In genomic region chr17:46160090-46160662, GRCm38 (mm10) we compare ENCODE assay signal across 7 mouse cellular contexts. TPM values are rescaled to one million over a fixed set of nuclear protein-coding genes. Genes with fewer than 3 reads are reported as not detected.
DNase-seq lines count a peak whose midpoint lies in the region; ATAC-seq lines count a peak whose summit lies in the region.

No protein-coding gene starts in this region.

- peak overlapping the region; percentile 35 for H3K9ac ChIP-seq in embryonic facial prominence, embryonic 11.5 days (replicated peaks; ENCODE audit: low read length)
- peak overlapping the region; percentile 54 for H3K9ac ChIP-seq in midbrain, embryonic 13.5 days (replicated peaks)

- H3K36me3 ChIP-seq in embryonic facial prominence, embryonic 11.5 days (replicated peaks; ENCODE audit: control insufficient read depth, insufficient read depth, low read depth, low read length), result no peaks in the 10 kb centered on the region; the same call in none of the 2 replicates
- peaks cover 29% of the 10 kb centered on the region for H3K36me3 ChIP-seq in limb, embryonic 10.5 days
- peaks cover 16% of the 10 kb centered on the region for H3K36me3 ChIP-seq in midbrain, embryonic 13.5 days

- peak; percentile 76 for ATAC-seq in embryonic facial prominence, embryonic 11.5 days (replicated peaks; ENCODE audit: insufficient number of reproducible peaks, low FRiP score, low TSS enrichment, low read depth)
- peak; percentile 63 for ATAC-seq in granulocyte monocyte progenitor cell, adult 5-6 weeks (replicated peaks; ENCODE audit: poor library complexity, severe bottlenecking)
- peak; percentile 68 for ATAC-seq in midbrain, embryonic 13.5 days

- H3K27ac ChIP-seq in embryonic facial prominence, embryonic 11.5 days (replicated peaks; ENCODE audit: low read depth, low read length), result peak overlapping the region; percentile 73
- peak overlapping the region; percentile 92 for H3K27ac ChIP-seq in limb, embryonic 10.5 days
- H3K27ac ChIP-seq in midbrain, embryonic 13.5 days, result peak overlapping the region; percentile 63

- H3K27me3 ChIP-seq in embryonic facial prominence, embryonic 11.5 days (ENCODE audit: control insufficient read depth, insufficient read depth, low read length), result no peaks in the 10 kb centered on the region
- no peaks in the 10 kb centered on the region for H3K27me3 ChIP-seq in limb, embryonic 10.5 days (ENCODE audit: low read depth, poor library complexity, severe bottlenecking)
- no peaks in the 10 kb centered on the region for H3K27me3 ChIP-seq in midbrain, embryonic 13.5 days

- no peaks in the 10 kb centered on the region for H3K4me1 ChIP-seq in embryonic facial prominence, embryonic 11.5 days (ENCODE audit: control insufficient read depth, insufficient read depth, low read length)
- H3K4me1 ChIP-seq in limb, embryonic 10.5 days, result peaks cover 19% of the 10 kb centered on the region
- H3K4me1 ChIP-seq in midbrain, embryonic 13.5 days (replicated peaks), result peaks cover 29% of the 10 kb centered on the region

- peak overlapping the region; percentile 71 for H3K4me3 ChIP-seq in embryonic facial prominence, embryonic 11.5 days (ENCODE audit: low read depth, low read length)
- peak overlapping the region; percentile 90 for H3K4me3 ChIP-seq in limb, embryonic 10.5 days
- H3K4me3 ChIP-seq in midbrain, embryonic 13.5 days (replicated peaks), result peak overlapping the region; percentile 76

- WGBS in embryonic facial prominence, embryonic 11.5 days, result under 1% methylated on average over 16 of the region's 16 CpGs
- under 1% methylated on average over 16 of the region's 16 CpGs for whole genome bisulfite sequencing in limb, embryonic 10.5 days
- WGBS in midbrain, embryonic 13.5 days, result 1% methylated on average over 16 of the region's 16 CpGs

- DNase-seq in adrenal gland, postnatal 10 days, result peak; percentile 96
- peak; percentile 94 for DNase-seq in embryonic facial prominence, embryonic 11.5 days (ENCODE audit: low spot score)
- peak; percentile 95 for DNase-seq in kidney, adult 11 months
- DNase-seq in limb, embryonic 10.5 days (ENCODE audit: low spot score), result peak; percentile 88
- DNase-seq in spleen, adult 18-20 months, result peak; percentile 85 to 92

- no peaks in the 10 kb centered on the region for H3K9me3 ChIP-seq in embryonic facial prominence, embryonic 11.5 days (replicated peaks; ENCODE audit: control insufficient read depth, low read length)
- H3K9me3 ChIP-seq in limb, embryonic 10.5 days (replicated peaks), result no peaks in the 10 kb centered on the region
- H3K9me3 ChIP-seq in midbrain, embryonic 13.5 days, result no peaks in the 10 kb centered on the region

- H3K4me2 ChIP-seq in embryonic facial prominence, embryonic 11.5 days (ENCODE audit: low read depth, low read length), result peak overlapping the region; percentile 81
- peak overlapping the region; percentile 66 for H3K4me2 ChIP-seq in midbrain, embryonic 13.5 days (replicated peaks)

RNA-seq across cellular contexts. Expression of gene Gtpbp2, which starts 0.7 kb away (rescaled TPM):
- total RNA-seq in adrenal gland, postnatal 10 days (2021), result 10 to 100 TPM; 66.5 to 94.0 TPM
- 18.1 and 19.3 TPM in 2 replicates for polyA plus RNA-seq in embryonic facial prominence, embryonic 11.5 days (2014; fragmentation: Nextera tagmentation; extraction: Ambion mirVana)
- total RNA-seq in granulocyte monocyte progenitor cell, adult 5-6 weeks (2014; fragmentation: Nextera tagmentation), result 46.6 and 49.2 TPM in 2 replicates
- 28.7 and 58.6 TPM in 2 replicates for total RNA-seq in granulocyte monocyte progenitor cell, adult 5-6 weeks (2017)
- polyA plus RNA-seq in limb, embryonic 10.5 days (2016; fragmentation: Nextera tagmentation; extraction: Ambion mirVana), result 31.8 and 40.6 TPM in 2 replicates
- polyA plus RNA-seq in midbrain, embryonic 13.5 days (2015; fragmentation: Nextera tagmentation; extraction: Ambion mirVana), result 38.7 and 40.8 TPM in 2 replicates

RNA-seq across cellular contexts. Expression of gene Mad2l1bp, which starts 6.8 kb away (rescaled TPM):
- total RNA-seq in adrenal gland, postnatal 10 days (2021), result 10 to 100 TPM; 14.1 to 15.0 TPM
- polyA plus RNA-seq in embryonic facial prominence, embryonic 11.5 days (2014; fragmentation: Nextera tagmentation; extraction: Ambion mirVana), result 37.1 and 37.2 TPM in 2 replicates
- 14.8 and 18.6 TPM in 2 replicates for total RNA-seq in granulocyte monocyte progenitor cell, adult 5-6 weeks (2014; fragmentation: Nextera tagmentation)
- 2.9 and 8.1 TPM in 2 replicates for total RNA-seq in granulocyte monocyte progenitor cell, adult 5-6 weeks (2017)
- 37.7 and 39.2 TPM in 2 replicates for polyA plus RNA-seq in limb, embryonic 10.5 days (2016; fragmentation: Nextera tagmentation; extraction: Ambion mirVana)
- polyA plus RNA-seq in midbrain, embryonic 13.5 days (2015; fragmentation: Nextera tagmentation; extraction: Ambion mirVana), result 24.3 and 29.6 TPM in 2 replicates

RNA-seq across cellular contexts. Expression of gene Rsph9, which starts 16.2 kb away (rescaled TPM):
- total RNA-seq in adrenal gland, postnatal 10 days (2021), result 1 to 10 TPM; 5.0 to 6.3 TPM
- polyA plus RNA-seq in embryonic facial prominence, embryonic 11.5 days (2014; fragmentation: Nextera tagmentation; extraction: Ambion mirVana), result 12.5 and 13.0 TPM in 2 replicates
- not detected in 2 replicates for total RNA-seq in granulocyte monocyte progenitor cell, adult 5-6 weeks (2014; fragmentation: Nextera tagmentation)
- total RNA-seq in granulocyte monocyte progenitor cell, adult 5-6 weeks (2017), result not detected in 2 replicates
- 7.7 and 10.0 TPM in 2 replicates for polyA plus RNA-seq in limb, embryonic 10.5 days (2016; fragmentation: Nextera tagmentation; extraction: Ambion mirVana)
- polyA plus RNA-seq in midbrain, embryonic 13.5 days (2015; fragmentation: Nextera tagmentation; extraction: Ambion mirVana), result 25.5 and 26.9 TPM in 2 replicates

RNA-seq across cellular contexts. Expression of gene Polh, which starts 42.3 kb away (rescaled TPM):
- 10 to 100 TPM; 25.5 to 31.4 TPM for total RNA-seq in adrenal gland, postnatal 10 days (2021)
- 11.3 and 12.0 TPM in 2 replicates for polyA plus RNA-seq in embryonic facial prominence, embryonic 11.5 days (2014; fragmentation: Nextera tagmentation; extraction: Ambion mirVana)
- total RNA-seq in granulocyte monocyte progenitor cell, adult 5-6 weeks (2014; fragmentation: Nextera tagmentation), result 15.3 and 18.2 TPM in 2 replicates
- 26.0 and 26.7 TPM in 2 replicates for total RNA-seq in granulocyte monocyte progenitor cell, adult 5-6 weeks (2017)
- 11.4 and 11.5 TPM in 2 replicates for polyA plus RNA-seq in limb, embryonic 10.5 days (2016; fragmentation: Nextera tagmentation; extraction: Ambion mirVana)
- 9.4 and 10.1 TPM in 2 replicates for polyA plus RNA-seq in midbrain, embryonic 13.5 days (2015; fragmentation: Nextera tagmentation; extraction: Ambion mirVana)

RNA-seq across cellular contexts. Expression of gene Xpo5, which starts 42.4 kb away (rescaled TPM):
- 10 to 100 TPM; 43.6 to 48.5 TPM for total RNA-seq in adrenal gland, postnatal 10 days (2021)
- polyA plus RNA-seq in embryonic facial prominence, embryonic 11.5 days (2014; fragmentation: Nextera tagmentation; extraction: Ambion mirVana), result 72.0 and 78.5 TPM in 2 replicates
- 64.5 and 70.0 TPM in 2 replicates for total RNA-seq in granulocyte monocyte progenitor cell, adult 5-6 weeks (2014; fragmentation: Nextera tagmentation)
- total RNA-seq in granulocyte monocyte progenitor cell, adult 5-6 weeks (2017), result 58.1 and 67.1 TPM in 2 replicates
- 72.7 and 78.5 TPM in 2 replicates for polyA plus RNA-seq in limb, embryonic 10.5 days (2016; fragmentation: Nextera tagmentation; extraction: Ambion mirVana)
- 46.4 and 46.8 TPM in 2 replicates for polyA plus RNA-seq in midbrain, embryonic 13.5 days (2015; fragmentation: Nextera tagmentation; extraction: Ambion mirVana)

Comparison
In these comparisons a context has a peak if more than half of its experiments do, and no peak if none do; other contexts are left out.
1. Peak in every context shown above with its lines: DNase-seq, ATAC-seq, H3K4me3 ChIP-seq and H3K27ac ChIP-seq.